Mouse (Mus musculus): ENCODE measurements around the gene Atp6v1g2. TPM values are rescaled to one million over a fixed set of nuclear protein-coding genes. Genes with fewer than 3 reads are reported as not detected.

Gene Atp6v1g2
- total and polyA plus RNA-seq, 2 experiments from 2014 or later: 117 to 210 TPM

GRCm38 (mm10) chr17:35194844-35195630, 38.4 kb upstream of the Atp6v1g2 start:
- no peak for DNase-seq (ENCODE audit: low spot score)
- TF ChIP-seq CTCF (IDR thresholded peaks at IDR 0.05): no peak
- H3K4me3 ChIP-seq (ENCODE audit: low read depth, low read length): peak overlapping the region; percentile 40
- peak overlapping the region; percentile 59 for H3K4me2 ChIP-seq (ENCODE audit: low read depth, low read length, poor library complexity, severe bottlenecking)
- H3K27ac ChIP-seq (ENCODE audit: low read depth, low read length): no peak overlapping the region
- H3K4me1 ChIP-seq (ENCODE audit: insufficient read depth, low read length): no peaks in the 10 kb centered on the region
- H3K9ac ChIP-seq (replicated peaks; ENCODE audit: low read length, poor library complexity, severe bottlenecking): no peak overlapping the region
- no peaks in the 10 kb centered on the region for H3K36me3 ChIP-seq (ENCODE audit: insufficient read depth, low read length)
- H3K9me3 ChIP-seq (ENCODE audit: low read length): no peaks in the 10 kb centered on the region
- peaks cover 14% of the 10 kb centered on the region for H3K27me3 ChIP-seq (ENCODE audit: insufficient read depth, low read length)
- ATAC-seq (ENCODE audit: low FRiP score): peak; percentile 62
- WGBS: 46% methylated on average over 19 of the region's 19 CpGs

GRCm38 (mm10) chr17:35195631-35196320, 37.7 kb upstream of the Atp6v1g2 start:
- WGBS: 3% methylated on average over 66 of the region's 66 CpGs
- Histone ChIP-seq H3K36me3 (ENCODE audit: insufficient read depth, low read length) (no peaks in the 10 kb centered on the region), H3K4me2 (ENCODE audit: low read depth, low read length, poor library complexity, severe bottlenecking) (peak overlapping the region; percentile 59), H3K9me3 (ENCODE audit: low read length) (no peaks in the 10 kb centered on the region), H3K27me3 (ENCODE audit: insufficient read depth, low read length) (peaks cover 20% of the 10 kb centered on the region), H3K4me3 (ENCODE audit: low read depth, low read length) (peak overlapping the region; percentile 40), H3K9ac (replicated peaks; ENCODE audit: low read length, poor library complexity, severe bottlenecking) (no peak overlapping the region; the same call in 1 of the 2 replicates), H3K27ac (ENCODE audit: low read depth, low read length) (no peak overlapping the region), H3K4me1 (ENCODE audit: insufficient read depth, low read length) (no peaks in the 10 kb centered on the region)
- DNase-seq (ENCODE audit: low spot score) (peak; percentile 73), ATAC-seq (ENCODE audit: low FRiP score) (peak; percentile 87)
- peak; percentile 85 for TF ChIP-seq CTCF (IDR thresholded peaks at IDR 0.05)

GRCm38 (mm10) chr17:35196321-35196641, 37.2 kb upstream of the Atp6v1g2 start:
- H3K4me2 ChIP-seq (ENCODE audit: low read depth, low read length, poor library complexity, severe bottlenecking): peak overlapping the region; percentile 59
- no peak for DNase-seq (ENCODE audit: low spot score)
- no peak overlapping the region for H3K9ac ChIP-seq (replicated peaks; ENCODE audit: low read length, poor library complexity, severe bottlenecking)
- no peak for TF ChIP-seq CTCF (IDR thresholded peaks at IDR 0.05)
- H3K36me3 ChIP-seq (ENCODE audit: insufficient read depth, low read length): no peaks in the 10 kb centered on the region
- peaks cover 20% of the 10 kb centered on the region for H3K27me3 ChIP-seq (ENCODE audit: insufficient read depth, low read length)
- H3K9me3 ChIP-seq (ENCODE audit: low read length): no peaks in the 10 kb centered on the region
- no peaks in the 10 kb centered on the region for H3K4me1 ChIP-seq (ENCODE audit: insufficient read depth, low read length)
- peak overlapping the region; percentile 40 for H3K4me3 ChIP-seq (ENCODE audit: low read depth, low read length)
- no peak for ATAC-seq (ENCODE audit: low FRiP score)
- WGBS: 25% methylated on average over 9 of the region's 9 CpGs
- no peak overlapping the region for H3K27ac ChIP-seq (ENCODE audit: low read depth, low read length)

DNA sequence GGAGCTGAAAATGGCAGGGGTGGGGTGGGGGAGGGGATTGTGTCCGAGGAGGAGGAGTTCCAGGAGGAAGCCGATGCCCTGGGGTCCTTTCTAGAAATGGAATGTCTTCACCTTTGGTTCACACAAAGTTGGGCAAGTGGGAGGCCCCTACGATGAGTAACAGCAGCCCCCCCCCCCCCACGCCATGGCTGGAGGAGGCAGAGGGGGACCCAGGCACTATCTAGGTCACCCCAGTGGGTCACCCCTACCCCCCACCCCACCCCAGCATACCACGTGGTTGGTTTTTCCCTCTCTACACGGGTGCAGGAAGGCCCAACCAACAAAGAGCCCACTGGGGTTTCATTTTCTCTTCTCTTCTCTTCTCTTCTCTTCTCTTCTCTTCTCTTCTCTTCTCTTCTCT, 36.3 kb upstream of the Atp6v1g2 start:
- 63% methylated on average over 6 of the region's 6 CpGs for WGBS
- Histone ChIP-seq H3K4me3 (ENCODE audit: low read depth, low read length) (no peak overlapping the region), H3K4me1 (ENCODE audit: insufficient read depth, low read length) (no peaks in the 10 kb centered on the region), H3K4me2 (ENCODE audit: low read depth, low read length, poor library complexity, severe bottlenecking) (no peak overlapping the region), H3K9me3 (ENCODE audit: low read length) (no peaks in the 10 kb centered on the region), H3K9ac (replicated peaks; ENCODE audit: low read length, poor library complexity, severe bottlenecking) (no peak overlapping the region), H3K27me3 (ENCODE audit: insufficient read depth, low read length) (peaks cover 20% of the 10 kb centered on the region), H3K27ac (ENCODE audit: low read depth, low read length) (no peak overlapping the region), H3K36me3 (ENCODE audit: insufficient read depth, low read length) (no peaks in the 10 kb centered on the region)
- ATAC-seq (ENCODE audit: low FRiP score) (no peak), DNase-seq (ENCODE audit: low spot score) (no peak)
- TF ChIP-seq CTCF (IDR thresholded peaks at IDR 0.05): no peak

DNA sequence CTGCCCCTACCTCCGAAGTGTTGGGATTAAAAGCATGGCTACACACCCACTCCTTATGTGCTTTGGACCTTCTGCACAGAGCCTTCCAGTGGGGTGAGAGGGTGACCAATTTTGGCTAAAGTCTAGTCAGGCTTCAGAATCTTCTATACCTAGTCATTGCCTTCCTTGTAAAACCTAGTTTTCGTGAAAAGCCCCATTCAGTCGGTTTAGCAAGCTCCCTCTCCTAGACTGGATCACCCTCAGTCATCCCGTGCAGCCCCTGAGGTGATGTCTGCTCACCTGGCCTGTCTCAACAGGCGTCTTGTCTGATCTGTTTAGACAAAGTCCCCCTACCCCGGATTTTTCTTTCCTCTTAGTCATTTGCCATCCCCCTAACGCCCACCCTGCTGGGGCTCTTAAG, 35.4 kb upstream of the Atp6v1g2 start:
- H3K9ac ChIP-seq (replicated peaks; ENCODE audit: low read length, poor library complexity, severe bottlenecking): no peak overlapping the region
- WGBS: 71% methylated on average over 7 of the region's 7 CpGs
- no peaks in the 10 kb centered on the region for H3K36me3 ChIP-seq (ENCODE audit: insufficient read depth, low read length)
- no peak for TF ChIP-seq CTCF (IDR thresholded peaks at IDR 0.05)
- peaks cover 20% of the 10 kb centered on the region for H3K27me3 ChIP-seq (ENCODE audit: insufficient read depth, low read length)
- no peak overlapping the region for H3K4me3 ChIP-seq (ENCODE audit: low read depth, low read length)
- H3K4me1 ChIP-seq (ENCODE audit: insufficient read depth, low read length): no peaks in the 10 kb centered on the region
- H3K27ac ChIP-seq (ENCODE audit: low read depth, low read length): no peak overlapping the region
- H3K4me2 ChIP-seq (ENCODE audit: low read depth, low read length, poor library complexity, severe bottlenecking): no peak overlapping the region
- DNase-seq (ENCODE audit: low spot score) (no peak), ATAC-seq (ENCODE audit: low FRiP score) (no peak)
- H3K9me3 ChIP-seq (ENCODE audit: low read length): no peaks in the 10 kb centered on the region

- 41% methylated on average over 8 of the region's 8 CpGs for WGBS
- no peak for DNase-seq (ENCODE audit: low spot score)
- no peak for ATAC-seq (ENCODE audit: low FRiP score)
- H3K4me1 ChIP-seq (ENCODE audit: insufficient read depth, low read length): no peaks in the 10 kb centered on the region
- no peak for TF ChIP-seq CTCF (IDR thresholded peaks at IDR 0.05)
- H3K4me3 ChIP-seq (ENCODE audit: low read depth, low read length): no peak overlapping the region
- H3K4me2 ChIP-seq (ENCODE audit: low read depth, low read length, poor library complexity, severe bottlenecking): no peak overlapping the region
- no peak overlapping the region for H3K9ac ChIP-seq (replicated peaks; ENCODE audit: low read length, poor library complexity, severe bottlenecking)
- H3K9me3 ChIP-seq (ENCODE audit: low read length): no peaks in the 10 kb centered on the region
- H3K27me3 ChIP-seq (ENCODE audit: insufficient read depth, low read length): peaks cover 20% of the 10 kb centered on the region
- H3K36me3 ChIP-seq (ENCODE audit: insufficient read depth, low read length): no peaks in the 10 kb centered on the region
- no peak overlapping the region for H3K27ac ChIP-seq (ENCODE audit: low read depth, low read length)
These were observed 34.5 kb upstream of the Atp6v1g2 start for GRCm38 (mm10) chr17:35198946-35199345.
